Comparison of ENCODE assay signal across 30 mouse cellular contexts in the genomic region with DNA sequence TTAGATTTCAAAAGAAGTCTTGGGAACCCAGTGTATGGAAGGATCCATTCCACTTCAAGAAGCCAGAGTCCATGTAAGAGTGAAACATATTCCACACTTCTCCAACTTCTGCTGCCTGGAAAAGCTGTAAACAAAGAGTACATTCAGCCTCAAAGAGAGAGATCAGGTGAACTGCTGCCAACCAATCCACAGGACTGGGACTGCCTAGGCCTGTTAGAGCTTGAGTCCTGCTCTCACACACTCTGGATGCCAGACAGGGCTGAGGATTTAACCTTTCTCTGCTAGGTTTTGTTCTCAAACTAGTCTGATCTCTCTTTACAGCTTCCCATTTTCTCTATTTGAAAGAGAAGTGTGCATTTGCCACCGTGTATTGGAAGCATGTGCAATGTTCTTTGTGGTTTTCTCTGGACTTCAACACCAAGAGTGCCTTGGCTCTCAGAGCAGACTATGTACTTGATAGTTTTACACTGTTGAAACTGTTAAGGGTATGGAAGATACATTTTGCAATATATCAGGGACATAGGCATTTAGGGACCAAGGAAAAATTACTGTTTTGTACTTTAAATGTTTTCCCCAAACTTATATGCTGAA. TPM values are rescaled to one million over a fixed set of nuclear protein-coding genes. Genes with fewer than 3 reads are reported as not detected.
DNase-seq lines count a peak whose midpoint lies in the region; ATAC-seq and TF ChIP-seq lines count a peak whose summit lies in the region.
"Had no signal": no experiment of that assay in that cellular context is flagged by ENCODE, and none has a peak within 500 bp of the region (broad histone marks: within the 10 kb centered on the region; RNA-seq: fewer than 3 reads in every experiment).

No protein-coding gene starts in this region.

- no peak overlapping the region for H3K4me2 ChIP-seq in stomach, embryonic 16.5 days (ENCODE audit: low read depth, low read length)
- H3K4me2 ChIP-seq: heart, embryonic 11.5 days; intestine, embryonic 15.5 days; neural tube, embryonic 12.5 days had no signal

- 56% methylated on average over 1 of the region's 1 CpGs for WGBS in stomach, embryonic 16.5 days

- H3K4me3 ChIP-seq in bone marrow macrophage, adult 2 months (ENCODE audit: insufficient read depth, low read length): no peak overlapping the region
- no peak overlapping the region for H3K4me3 ChIP-seq in stomach, embryonic 16.5 days (replicated peaks; ENCODE audit: low read length)
- H3K4me3 ChIP-seq: forebrain, embryonic 10.5 days; gastrocnemius, adult 2 months; hindbrain, embryonic 10.5 days; intestine, embryonic 15.5 days; neural tube, embryonic 12.5 days had no signal

- no peak for TF ChIP-seq CTCF in bone marrow macrophage, adult 2 months (IDR thresholded peaks at IDR 0.05; ENCODE audit: low read depth, low read length)

- DNase-seq in frontal cortex, adult 2 months (ENCODE audit: extremely low spot score in 1 of 2, low spot score in 1 of 2): no peak
- DNase-seq in gastrocnemius, postnatal 10 days: no peak
- no peak for DNase-seq in frontal cortex, postnatal 25 days (ENCODE audit: low spot score in 2 of 2)
- DNase-seq: adrenal gland, postnatal 14 days; cerebellum, adult 11 months; cerebellum, postnatal 10 days; forebrain, postnatal 0 days; gastrocnemius, adult 2 months; kidney, adult 9 months; kidney, postnatal 14 days; liver; midbrain, embryonic 14.5 days; right cerebral cortex, postnatal 25 days; thymus, adult 2 months; thymus, postnatal 4 days had no signal

- peak; percentile 27 for ATAC-seq in frontal cortex, adult (ENCODE audit: low TSS enrichment)
- peak; percentile 62 for ATAC-seq in granulocyte monocyte progenitor cell, adult 5-6 weeks (replicated peaks; ENCODE audit: poor library complexity, severe bottlenecking)
- no peak for ATAC-seq in stomach, embryonic 16.5 days (ENCODE audit: insufficient read depth, low FRiP score)
- ATAC-seq: forebrain, postnatal 0 days; hindbrain, embryonic 16.5 days; intestine, embryonic 15.5 days had no signal

- no peak overlapping the region for H3K9ac ChIP-seq in stomach, embryonic 16.5 days (ENCODE audit: low read length)
- H3K9ac ChIP-seq: forebrain, postnatal 0 days; intestine, embryonic 15.5 days; neural tube, embryonic 12.5 days had no signal

- H3K27me3 ChIP-seq in stomach, embryonic 16.5 days (ENCODE audit: control insufficient read depth, insufficient read depth, low read length): no peaks in the 10 kb centered on the region
- H3K27me3 ChIP-seq: intestine, embryonic 15.5 days; neural tube, embryonic 12.5 days had no signal

- no peaks in the 10 kb centered on the region for H3K9me3 ChIP-seq in stomach, embryonic 16.5 days (replicated peaks; ENCODE audit: control insufficient read depth, low read length)
- H3K9me3 ChIP-seq: forebrain, embryonic 10.5 days; hindbrain, embryonic 10.5 days; intestine, embryonic 15.5 days; neural tube, embryonic 12.5 days had no signal

- peak overlapping the region; percentile 51 for H3K27ac ChIP-seq in bone marrow macrophage, adult 2 months (ENCODE audit: insufficient read depth, low read depth, low read length)
- peak overlapping the region; percentile 60; the same call in 1 of the 2 replicates for H3K27ac ChIP-seq in stomach, embryonic 16.5 days (ENCODE audit: low read length)
- H3K27ac ChIP-seq: forebrain, embryonic 10.5 days; gastrocnemius, adult 2 months; hindbrain, embryonic 10.5 days; intestine, embryonic 15.5 days; neural tube, embryonic 12.5 days had no signal

- peaks cover 19% of the 10 kb centered on the region for H3K4me1 ChIP-seq in bone marrow macrophage, adult 2 months (ENCODE audit: control insufficient read depth, insufficient read depth, low read length)
- H3K4me1 ChIP-seq in stomach, embryonic 16.5 days (ENCODE audit: control insufficient read depth, insufficient read depth, low read length): no peaks in the 10 kb centered on the region
- H3K4me1 ChIP-seq: forebrain, embryonic 10.5 days; hindbrain, embryonic 10.5 days; intestine, embryonic 15.5 days; neural tube, embryonic 12.5 days had no signal

- no peak for TF ChIP-seq POLR2A in bone marrow macrophage, adult 2 months (IDR thresholded peaks at IDR 0.05; ENCODE audit: borderline replicate concordance, low read depth, low read length)

- H3K36me3 ChIP-seq in stomach, embryonic 16.5 days (ENCODE audit: control insufficient read depth, insufficient read depth, low read length): no peaks in the 10 kb centered on the region
- H3K36me3 ChIP-seq: forebrain, embryonic 10.5 days; hindbrain, embryonic 10.5 days; intestine, embryonic 15.5 days; neural tube, embryonic 12.5 days had no signal

RNA-seq across cellular contexts. Expression of gene Serpinb1b, which starts 10.9 kb away (rescaled TPM):
- polyA plus RNA-seq in frontal cortex, adult 2 months (2012; rRNA removed): 0.50 and 0.74 TPM in 2 replicates
- polyA plus RNA-seq in bone marrow macrophage, adult 2 months (2012; ENCODE audit: insufficient read depth, insufficient read length, missing spikeins): 0.60 TPM in 1 of 2 replicates, not detected in the other
- total RNA-seq in granulocyte monocyte progenitor cell, adult 5-6 weeks (2014; fragmentation: Nextera tagmentation): not detected in 2 replicates
- total RNA-seq in granulocyte monocyte progenitor cell, adult 5-6 weeks (2017): not detected in 2 replicates
- 0.96 and 2.2 TPM in 2 replicates for polyA plus RNA-seq in stomach, embryonic 16.5 days (2015; fragmentation: Nextera tagmentation; extraction: Ambion mirVana)
- total RNA-seq in gastrocnemius, postnatal 10 days (2021): under 1 TPM; 0.14 to 0.25 TPM
- total RNA-seq: gastrocnemius, adult 2 months; megakaryocyte-erythroid progenitor cell, adult 5-6 weeks had no signal
- polyA plus RNA-seq: forebrain, embryonic 10.5 days; heart, embryonic 11.5 days; heart, postnatal 0 days; liver, embryonic 16.5 days; neural tube, embryonic 12.5 days had no signal

RNA-seq across cellular contexts. Expression of gene Serpinb9b, which starts 40.3 kb away (rescaled TPM):
- polyA plus RNA-seq in frontal cortex, adult 2 months (2012; rRNA removed): 0.20 and 0.42 TPM in 2 replicates
- 0.44 TPM in 1 of 2 replicates, not detected in the other for polyA plus RNA-seq in bone marrow macrophage, adult 2 months (2012; ENCODE audit: insufficient read depth, insufficient read length, missing spikeins)
- not detected in 2 replicates for total RNA-seq in granulocyte monocyte progenitor cell, adult 5-6 weeks (2014; fragmentation: Nextera tagmentation)
- total RNA-seq in granulocyte monocyte progenitor cell, adult 5-6 weeks (2017): not detected in 2 replicates
- not detected in 2 replicates for polyA plus RNA-seq in stomach, embryonic 16.5 days (2015; fragmentation: Nextera tagmentation; extraction: Ambion mirVana)
- total RNA-seq in gastrocnemius, postnatal 10 days (2021): not detected
- total RNA-seq: gastrocnemius, adult 2 months; layer of hippocampus, adult 18-20 months; left cerebral cortex, postnatal 25 days; megakaryocyte-erythroid progenitor cell, adult 5-6 weeks had no signal
- polyA plus RNA-seq: forebrain, embryonic 10.5 days had no signal
